Mouse (Mus musculus): ENCODE measurements around the gene Ptafr. TPM values are rescaled to one million over a fixed set of nuclear protein-coding genes. Genes with fewer than 3 reads are reported as not detected.

Ptafr gene
- polyA plus RNA-seq, 1 experiment from 2014 or later: 0.85 TPM

DNA sequence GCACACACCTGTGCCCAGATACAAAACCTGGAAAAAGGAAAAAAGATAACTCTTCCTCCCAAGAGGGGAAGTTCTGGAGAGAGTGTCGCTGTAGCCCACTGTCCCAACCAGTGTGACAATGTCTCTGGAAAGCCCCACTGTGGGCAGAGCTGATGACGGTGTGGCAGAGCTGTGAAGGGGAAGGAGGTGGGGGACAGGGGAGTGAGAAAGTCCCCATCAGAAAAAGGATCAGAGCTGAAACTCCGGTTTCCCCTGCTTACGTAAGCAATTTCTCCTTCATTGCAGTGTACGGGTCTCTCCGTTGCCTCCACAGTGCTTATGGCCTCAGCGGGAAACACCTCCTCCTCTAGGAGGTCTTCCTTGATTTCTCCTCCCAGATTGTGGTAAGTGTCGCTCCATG is 47.5 kb downstream of the Ptafr start:
- H3K36me3 ChIP-seq (ENCODE audit: control insufficient read depth, insufficient read depth, low read length): no peaks in the 10 kb centered on the region
- no peaks in the 10 kb centered on the region for H3K9me3 ChIP-seq (ENCODE audit: control insufficient read depth, low read length)
- no peaks in the 10 kb centered on the region for H3K4me1 ChIP-seq (replicated peaks; ENCODE audit: control insufficient read depth, insufficient read depth, low read length)
- H3K4me2 ChIP-seq: no peak overlapping the region
- H3K27ac ChIP-seq (ENCODE audit: low read depth, low read length): no peak overlapping the region
- no peak overlapping the region for H3K9ac ChIP-seq (ENCODE audit: low read depth, low read length)
- 74% methylated on average over 8 of the region's 8 CpGs for WGBS
- H3K27me3 ChIP-seq (replicated peaks; ENCODE audit: control insufficient read depth, insufficient read depth, low read length): no peaks in the 10 kb centered on the region
- ATAC-seq (replicated peaks; ENCODE audit: low FRiP score): no peak
- no peak overlapping the region for H3K4me3 ChIP-seq (ENCODE audit: low read depth, low read length)
- no peak for DNase-seq (ENCODE audit: low spot score)

DNA sequence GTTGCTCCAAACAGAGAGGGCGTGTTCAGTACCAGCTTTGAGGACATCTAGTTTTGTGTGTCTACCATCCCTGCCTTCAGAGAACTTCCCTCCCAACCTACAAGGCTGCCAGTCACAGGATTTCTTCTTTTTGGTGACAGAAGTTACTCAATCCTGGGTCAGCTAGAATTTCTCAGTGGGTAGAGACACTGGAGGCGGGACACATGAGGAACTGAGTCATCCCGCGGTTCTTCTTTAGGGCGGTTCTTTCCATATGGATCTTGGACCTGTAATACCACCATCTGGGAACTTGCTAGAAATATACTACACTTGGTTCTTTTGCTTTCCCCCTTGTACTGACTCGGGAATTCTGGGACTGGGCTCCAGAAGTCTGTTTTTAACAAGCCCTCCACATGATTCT is 54.0 kb downstream of the Ptafr start:
- Histone ChIP-seq H3K4me2 (no peak overlapping the region), H3K4me3 (ENCODE audit: low read depth, low read length) (no peak overlapping the region), H3K9ac (ENCODE audit: low read depth, low read length) (no peak overlapping the region), H3K36me3 (ENCODE audit: control insufficient read depth, insufficient read depth, low read length) (no peaks in the 10 kb centered on the region), H3K27ac (ENCODE audit: low read depth, low read length) (no peak overlapping the region), H3K9me3 (ENCODE audit: control insufficient read depth, low read length) (no peaks in the 10 kb centered on the region), H3K4me1 (replicated peaks; ENCODE audit: control insufficient read depth, insufficient read depth, low read length) (no peaks in the 10 kb centered on the region; the same call in 1 of the 2 replicates), H3K27me3 (replicated peaks; ENCODE audit: control insufficient read depth, insufficient read depth, low read length) (no peaks in the 10 kb centered on the region)
- ATAC-seq (replicated peaks; ENCODE audit: low FRiP score) (no peak), DNase-seq (ENCODE audit: low spot score) (no peak)
- 76% methylated on average over 6 of the region's 6 CpGs for WGBS

DNA sequence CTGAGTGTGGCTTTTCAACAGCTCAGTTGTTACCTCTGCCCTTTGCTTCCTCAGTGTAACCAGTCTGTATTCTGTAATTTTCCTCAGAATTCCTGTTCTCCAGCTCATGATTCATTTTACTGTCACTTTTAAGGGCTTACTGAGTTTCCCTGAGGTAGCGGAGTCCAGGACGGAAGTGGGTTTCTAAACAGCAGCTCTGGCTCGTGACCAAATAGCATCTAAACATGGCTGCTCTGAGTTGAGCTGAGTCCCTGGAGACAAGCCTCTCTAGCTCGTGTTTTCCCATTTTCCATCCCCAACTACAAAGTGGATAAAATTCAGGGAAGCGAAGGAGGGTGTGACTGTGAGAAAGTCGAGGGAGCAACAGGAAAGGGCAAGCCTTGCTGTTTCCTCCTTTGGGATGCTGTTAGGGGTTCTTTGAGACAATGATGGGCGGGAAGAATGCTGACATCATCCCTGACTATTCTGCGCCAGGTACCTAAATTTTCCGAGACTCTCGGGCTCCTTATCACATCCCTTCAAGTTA is 55.0 kb downstream of the Ptafr start:
- H3K4me2 ChIP-seq: no peak overlapping the region
- no peaks in the 10 kb centered on the region for H3K36me3 ChIP-seq (ENCODE audit: control insufficient read depth, insufficient read depth, low read length)
- H3K4me3 ChIP-seq (ENCODE audit: low read depth, low read length): no peak overlapping the region
- no peaks in the 10 kb centered on the region for H3K9me3 ChIP-seq (ENCODE audit: control insufficient read depth, low read length)
- no peak overlapping the region for H3K9ac ChIP-seq (ENCODE audit: low read depth, low read length)
- DNase-seq (ENCODE audit: low spot score) (no peak), ATAC-seq (replicated peaks; ENCODE audit: low FRiP score) (no peak)
- WGBS: 81% methylated on average over 10 of the region's 10 CpGs
- no peak overlapping the region for H3K27ac ChIP-seq (ENCODE audit: low read depth, low read length)
- no peaks in the 10 kb centered on the region for H3K27me3 ChIP-seq (replicated peaks; ENCODE audit: control insufficient read depth, insufficient read depth, low read length)
- no peaks in the 10 kb centered on the region; the same call in none of the 2 replicates for H3K4me1 ChIP-seq (replicated peaks; ENCODE audit: control insufficient read depth, insufficient read depth, low read length)

DNA sequence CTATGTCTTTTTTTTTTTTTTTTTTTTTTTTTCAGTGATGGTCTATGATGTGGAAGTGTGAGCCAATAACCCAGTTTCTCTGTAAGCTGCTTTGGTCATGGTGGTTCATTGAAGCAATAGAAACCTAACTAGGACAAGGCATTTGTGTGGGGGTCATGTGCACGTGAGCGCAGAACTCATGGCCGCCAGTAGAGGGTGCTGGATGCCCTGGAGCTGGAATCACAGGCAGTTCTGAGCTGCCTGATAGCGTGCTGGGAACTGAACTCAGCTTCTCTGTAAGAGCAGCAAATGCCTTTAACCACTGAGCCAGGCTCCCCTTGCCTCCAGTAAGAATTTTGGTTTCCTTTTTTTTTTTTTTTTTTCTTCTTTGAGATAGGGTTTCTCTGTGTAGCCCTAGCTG is 56.3 kb downstream of the Ptafr start:
- no peak overlapping the region for H3K4me3 ChIP-seq (ENCODE audit: low read depth, low read length)
- DNase-seq (ENCODE audit: low spot score) (no peak), ATAC-seq (replicated peaks; ENCODE audit: low FRiP score) (no peak)
- H3K9ac ChIP-seq (ENCODE audit: low read depth, low read length): no peak overlapping the region
- no peaks in the 10 kb centered on the region for H3K9me3 ChIP-seq (ENCODE audit: control insufficient read depth, low read length)
- H3K27me3 ChIP-seq (replicated peaks; ENCODE audit: control insufficient read depth, insufficient read depth, low read length): no peaks in the 10 kb centered on the region
- WGBS: 81% methylated on average over 4 of the region's 4 CpGs
- no peaks in the 10 kb centered on the region for H3K36me3 ChIP-seq (ENCODE audit: control insufficient read depth, insufficient read depth, low read length)
- no peak overlapping the region for H3K27ac ChIP-seq (ENCODE audit: low read depth, low read length)
- peaks cover 4% of the 10 kb centered on the region for H3K4me1 ChIP-seq (replicated peaks; ENCODE audit: control insufficient read depth, insufficient read depth, low read length)
- no peak overlapping the region for H3K4me2 ChIP-seq

DNA sequence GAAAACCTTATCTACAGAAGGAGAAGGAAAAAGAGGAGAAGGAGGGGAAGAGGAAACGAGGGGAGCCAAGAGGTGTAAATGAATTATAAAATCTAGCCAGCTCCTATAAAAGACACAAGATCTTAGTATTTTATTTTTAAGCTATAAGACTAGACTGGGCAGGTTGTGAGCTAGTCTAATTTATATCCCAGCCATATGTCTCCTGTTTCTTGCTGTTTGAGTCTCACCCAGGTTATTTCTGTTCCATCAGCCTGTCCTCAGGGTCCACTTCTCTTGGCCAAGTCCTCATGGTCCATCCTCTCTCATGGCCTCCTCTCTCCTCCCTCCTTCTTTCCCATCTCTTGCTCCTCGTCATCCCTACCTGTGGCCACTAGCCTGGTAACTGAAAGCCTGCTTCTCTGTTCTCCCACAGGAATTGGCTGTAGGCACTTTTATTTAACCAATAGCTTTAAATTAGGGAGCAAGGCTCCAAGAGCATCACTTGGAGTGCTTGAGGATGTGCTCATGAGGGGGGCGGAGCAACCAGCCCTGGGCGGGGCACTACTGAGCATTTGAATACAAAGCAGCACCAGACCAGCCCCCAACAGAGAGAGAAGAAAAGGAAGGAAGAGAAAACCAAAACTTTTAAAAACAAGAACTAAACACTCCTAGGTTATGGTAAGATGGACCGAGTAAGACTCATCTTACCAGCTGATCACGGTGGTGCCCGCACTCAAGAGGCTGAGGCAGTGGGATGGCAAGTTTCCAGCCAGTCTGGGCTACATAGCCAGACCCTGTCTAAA is 57.6 kb downstream of the Ptafr start:
- H3K9me3 ChIP-seq (ENCODE audit: control insufficient read depth, low read length): no peaks in the 10 kb centered on the region
- 72% methylated on average over 7 of the region's 7 CpGs for whole genome bisulfite sequencing
- no peaks in the 10 kb centered on the region for H3K36me3 ChIP-seq (ENCODE audit: control insufficient read depth, insufficient read depth, low read length)
- ATAC-seq (replicated peaks; ENCODE audit: low FRiP score) (no peak), DNase-seq (ENCODE audit: low spot score) (no peak)
- H3K4me2 ChIP-seq: no peak overlapping the region
- H3K27ac ChIP-seq (ENCODE audit: low read depth, low read length): no peak overlapping the region
- H3K4me3 ChIP-seq (ENCODE audit: low read depth, low read length): no peak overlapping the region
- no peaks in the 10 kb centered on the region for H3K27me3 ChIP-seq (replicated peaks; ENCODE audit: control insufficient read depth, insufficient read depth, low read length)
- H3K4me1 ChIP-seq (replicated peaks; ENCODE audit: control insufficient read depth, insufficient read depth, low read length): peaks cover 4% of the 10 kb centered on the region
- H3K9ac ChIP-seq (ENCODE audit: low read depth, low read length): no peak overlapping the region

DNA sequence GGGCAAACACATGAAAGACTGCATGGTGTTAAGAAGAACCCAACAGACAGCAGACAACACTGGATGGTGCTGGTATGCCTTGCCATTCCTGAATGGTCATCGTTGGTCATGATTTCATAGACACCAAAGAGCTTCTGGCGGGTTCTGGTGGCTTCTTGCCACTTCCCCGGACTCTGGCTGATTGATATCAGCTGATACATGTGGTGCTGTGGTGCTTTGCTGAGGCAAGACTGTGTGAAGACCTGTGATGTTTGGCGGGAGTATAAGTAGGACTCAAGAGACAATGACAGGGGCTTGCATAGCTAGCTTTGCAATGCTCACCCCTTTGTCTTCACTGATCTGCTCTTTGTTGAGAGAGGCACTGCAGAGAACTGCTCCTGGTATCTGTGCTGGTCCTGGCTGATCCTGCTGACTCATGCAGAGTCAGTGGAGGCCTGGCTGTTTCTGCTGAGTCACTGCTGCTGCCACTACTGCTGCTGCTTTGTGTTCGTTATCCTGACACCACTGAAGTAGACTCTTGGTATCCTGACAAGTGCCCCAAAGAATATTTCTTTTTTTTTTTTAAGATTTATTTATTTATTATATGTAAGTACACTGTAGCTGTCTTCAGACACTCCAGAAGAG is 60.3 kb downstream of the Ptafr start:
- Histone ChIP-seq H3K27ac (ENCODE audit: low read depth, low read length) (peak overlapping the region; percentile 84), H3K36me3 (ENCODE audit: control insufficient read depth, insufficient read depth, low read length) (no peaks in the 10 kb centered on the region), H3K9me3 (ENCODE audit: control insufficient read depth, low read length) (no peaks in the 10 kb centered on the region), H3K4me1 (replicated peaks; ENCODE audit: control insufficient read depth, insufficient read depth, low read length) (peaks cover 4% of the 10 kb centered on the region), H3K9ac (ENCODE audit: low read depth, low read length) (peak overlapping the region; percentile 46), H3K4me3 (ENCODE audit: low read depth, low read length) (no peak overlapping the region), H3K27me3 (replicated peaks; ENCODE audit: control insufficient read depth, insufficient read depth, low read length) (no peaks in the 10 kb centered on the region), H3K4me2 (peak overlapping the region; percentile 42)
- DNase-seq (ENCODE audit: low spot score) (peak; percentile 69), ATAC-seq (replicated peaks; ENCODE audit: low FRiP score) (peak; percentile 91)
- 44% methylated on average over 5 of the region's 5 CpGs for WGBS

DNA sequence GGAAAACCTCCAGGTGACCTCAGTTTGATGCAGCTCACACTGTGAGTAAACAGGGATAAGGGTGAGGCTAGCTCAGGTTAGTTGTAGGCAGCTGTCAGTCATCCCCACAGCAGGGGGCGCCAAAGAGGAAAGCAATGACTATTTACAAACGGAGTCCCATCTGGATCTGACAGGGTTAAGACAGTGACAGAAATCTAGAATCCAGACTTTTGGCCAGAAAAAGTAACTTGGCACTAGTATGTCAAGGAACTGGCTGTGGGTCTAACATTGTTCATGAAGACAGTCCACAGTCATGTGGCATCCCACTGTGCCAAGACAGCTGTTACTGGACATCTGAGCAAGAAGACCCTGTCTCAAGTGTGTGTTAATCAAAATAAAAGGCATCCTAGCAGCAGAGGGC is 65.0 kb downstream of the Ptafr start:
- Histone ChIP-seq H3K4me2 (no peak overlapping the region), H3K27ac (ENCODE audit: low read depth, low read length) (no peak overlapping the region), H3K4me3 (ENCODE audit: low read depth, low read length) (no peak overlapping the region), H3K9ac (ENCODE audit: low read depth, low read length) (no peak overlapping the region), H3K9me3 (ENCODE audit: control insufficient read depth, low read length) (no peaks in the 10 kb centered on the region), H3K36me3 (ENCODE audit: control insufficient read depth, insufficient read depth, low read length) (no peaks in the 10 kb centered on the region), H3K27me3 (replicated peaks; ENCODE audit: control insufficient read depth, insufficient read depth, low read length) (no peaks in the 10 kb centered on the region), H3K4me1 (replicated peaks; ENCODE audit: control insufficient read depth, insufficient read depth, low read length) (peaks cover 4% of the 10 kb centered on the region; the same call in 1 of the 2 replicates)
- DNase-seq (ENCODE audit: low spot score) (peak; percentile 60), ATAC-seq (replicated peaks; ENCODE audit: low FRiP score) (no peak)
- 19% methylated on average over 2 of the region's 2 CpGs for WGBS

All from liver, embryonic 11.5 days (tissue).